Mouse (Mus musculus) intestine, postnatal 0 days (tissue): ENCODE measurements around the gene Tnfsf13. TPM values are rescaled to one million over a fixed set of nuclear protein-coding genes. Genes with fewer than 3 reads are reported as not detected.

Experiments
- ATAC-seq: fragments of 200-750 bp; cut with Nextera tagmentation; 2 replicates; pipeline ENCODE4 v1.8.0; 2017; ENCODE audit warnings: mild to moderate bottlenecking, moderate TSS enrichment, moderate library complexity
- H3K27ac ChIP-seq: fragments of 300-500 bp; sonication (generic); 2 replicates; pipeline ENCODE4 v1.5.1; 2014; ENCODE audit warnings: mild to moderate bottlenecking, low read depth, low read length, moderate library complexity
- H3K27me3 ChIP-seq: fragments of 300-500 bp; sonication (generic); replicated peaks from 2 replicates; pipeline ENCODE4 v1.6.1; 2014; ENCODE audit warnings: low read length, mixed read lengths; ENCODE audit not compliant: control insufficient read depth, insufficient read depth
- H3K36me3 ChIP-seq: fragments of 300-500 bp; sonication (generic); 2 replicates; pipeline ENCODE4 v1.6.1; 2014; ENCODE audit warnings: mild to moderate bottlenecking, moderate library complexity; ENCODE audit not compliant: control insufficient read depth, insufficient read depth
- H3K4me1 ChIP-seq: fragments of 300-500 bp; sonication (generic); replicated peaks from 2 replicates; pipeline ENCODE4 v1.6.1; 2014; ENCODE audit warnings: antibody characterized with exemption, low read length, mixed read lengths; ENCODE audit not compliant: control insufficient read depth, insufficient read depth
- H3K4me2 ChIP-seq: fragments of 300-500 bp; sonication (generic); replicated peaks from 2 replicates; pipeline ENCODE4 v1.6.1; 2014; ENCODE audit warnings: low read depth, mild to moderate bottlenecking, moderate library complexity
- H3K4me3 ChIP-seq: fragments of 300-500 bp; sonication (generic); 2 replicates; pipeline ENCODE4 v1.5.1; 2014; ENCODE audit warnings: low read depth, low read length
- H3K9ac ChIP-seq: fragments of 300-500 bp; sonication (generic); 2 replicates; pipeline ENCODE4 v1.6.1; 2014; ENCODE audit warnings: mild to moderate bottlenecking, low read depth, low read length
- H3K9me3 ChIP-seq: fragments of 300-500 bp; sonication (generic); 2 replicates; pipeline ENCODE4 v1.6.1; 2016; ENCODE audit warnings: mixed run types; ENCODE audit not compliant: control insufficient read depth
- CTCF ChIP-seq: sonication (generic); IDR thresholded peaks from 2 replicates; pipeline ENCODE4 v1.5.1; 2016; ENCODE audit warnings: low read depth, mild to moderate bottlenecking, control low read depth, antibody characterized with exemption, moderate library complexity
- WGBS: fragments of 180-500 bp; shearing (Covaris S2); extraction: QIAGEN DNeasy Blood & Tissue Kit; methylation state at CpG from one replicate; pipeline ENCODE4 v1.1.7; 2014; 5-methylcytosine and 5-hydroxymethylcytosine counted together
- polyA plus RNA-seq: library from polyadenylated mRNA; unstranded; fragments of >200 nt; fragmentation: Nextera tagmentation; extraction: Ambion mirVana; gene quantifications from 2 replicates; pipeline ENCODE4 v1.2.1, GENCODE M21; 2015

Gene Tnfsf13
- polyA plus RNA-seq, 1 experiment from 2014 or later: 1.6 TPM

DNA sequence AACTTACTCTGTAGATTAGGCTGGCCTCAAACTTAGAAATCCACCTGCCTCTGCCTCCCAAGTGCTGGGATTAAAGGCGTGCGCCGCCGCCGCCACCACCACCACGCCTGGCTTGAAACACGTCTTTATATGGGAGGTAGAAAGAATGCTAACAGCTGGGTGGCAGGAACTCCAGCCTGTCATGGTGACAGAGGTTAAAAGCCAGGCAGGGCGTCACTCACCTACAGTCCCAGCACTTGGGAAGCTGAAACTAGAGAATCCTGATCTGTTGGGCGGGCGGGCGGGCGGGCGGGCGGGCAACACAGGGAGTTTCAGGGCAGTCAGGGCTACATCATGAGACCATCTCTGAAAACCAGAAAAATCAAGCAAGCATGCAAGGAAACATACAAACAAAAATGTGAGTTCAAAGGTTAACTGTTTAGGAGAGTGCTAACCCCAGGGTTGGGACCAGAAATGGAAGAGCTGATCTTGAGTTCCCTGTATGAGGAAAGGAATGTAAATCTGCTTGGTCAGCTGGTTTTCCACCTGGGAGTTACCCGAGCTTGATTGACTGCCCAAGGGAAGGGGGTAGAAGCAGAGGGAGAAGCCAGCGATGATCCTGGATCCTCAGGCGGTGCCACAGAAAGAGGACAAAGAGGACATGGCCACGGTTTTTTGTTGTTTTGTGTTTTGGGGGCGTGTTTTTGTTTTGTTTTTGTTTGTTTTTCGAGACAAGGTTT is 27.5 kb upstream of the Tnfsf13 start:
- WGBS: 80% methylated on average over 20 of the region's 20 CpGs
- no peaks in the 10 kb centered on the region for H3K4me1 ChIP-seq
- no peak overlapping the region for H3K27ac ChIP-seq

DNA sequence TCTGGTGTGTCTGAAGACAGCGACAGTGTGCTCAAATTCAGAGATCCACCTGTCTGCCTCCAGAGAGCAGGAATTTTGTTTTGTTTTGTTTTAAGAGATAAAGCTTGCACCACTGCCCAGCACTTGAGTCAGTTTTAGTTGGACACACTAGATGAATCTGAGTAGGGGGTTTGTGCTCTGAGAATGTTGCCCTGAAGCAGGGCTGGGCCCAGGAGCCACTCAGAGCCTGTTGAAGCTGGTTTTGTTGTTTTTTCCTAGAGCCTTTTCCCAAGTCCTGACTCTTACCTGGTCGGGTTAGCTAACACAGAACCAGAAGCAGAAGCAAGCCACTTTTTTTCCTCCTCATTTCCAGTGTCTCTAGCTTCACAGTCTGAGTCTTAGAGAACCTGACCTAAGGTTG is 25.5 kb upstream of the Tnfsf13 start:
- Histone ChIP-seq H3K4me3 (no peak overlapping the region), H3K27ac (no peak overlapping the region), H3K27me3 (no peaks in the 10 kb centered on the region), H3K36me3 (no peaks in the 10 kb centered on the region), H3K9ac (no peak overlapping the region), H3K4me1 (no peaks in the 10 kb centered on the region), H3K9me3 (no peaks in the 10 kb centered on the region), H3K4me2 (no peak overlapping the region)
- no peak for TF ChIP-seq CTCF
- no peak for ATAC-seq
- WGBS: 69% methylated on average over 2 of the region's 2 CpGs

More for the DNA sequence above, 27.5 kb upstream of the Tnfsf13 start:
- TF ChIP-seq CTCF: no peak
- Histone ChIP-seq H3K27me3 (no peaks in the 10 kb centered on the region), H3K9ac (no peak overlapping the region), H3K4me3 (no peak overlapping the region), H3K9me3 (no peaks in the 10 kb centered on the region), H3K4me2 (no peak overlapping the region), H3K36me3 (no peaks in the 10 kb centered on the region)
- no peak for ATAC-seq

DNA sequence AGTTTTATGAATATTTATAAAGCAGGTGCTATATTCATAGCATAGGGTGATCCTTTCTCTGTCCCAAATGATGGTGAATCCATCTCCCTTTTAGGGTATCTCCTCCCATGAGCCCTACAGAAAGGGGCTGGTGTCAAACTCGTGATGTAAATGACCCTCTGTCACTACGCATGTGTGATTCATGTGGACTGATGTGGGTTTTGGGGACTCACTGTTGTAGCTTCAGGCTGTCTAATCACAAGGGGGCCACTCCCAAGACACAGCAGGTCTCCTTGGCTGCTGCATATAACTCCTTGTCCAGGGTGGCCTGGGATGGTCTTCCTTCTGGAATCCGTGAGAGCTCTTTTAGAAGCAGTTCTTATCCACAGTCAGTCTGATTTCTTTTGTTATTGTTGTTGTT is 24.9 kb upstream of the Tnfsf13 start:
- Histone ChIP-seq H3K4me2 (no peak overlapping the region), H3K27ac (no peak overlapping the region), H3K27me3 (no peaks in the 10 kb centered on the region), H3K4me1 (no peaks in the 10 kb centered on the region), H3K36me3 (no peaks in the 10 kb centered on the region), H3K9me3 (no peaks in the 10 kb centered on the region), H3K4me3 (no peak overlapping the region), H3K9ac (no peak overlapping the region)
- TF ChIP-seq CTCF: no peak
- ATAC-seq: no peak
- 76% methylated on average over 3 of the region's 3 CpGs for WGBS

DNA sequence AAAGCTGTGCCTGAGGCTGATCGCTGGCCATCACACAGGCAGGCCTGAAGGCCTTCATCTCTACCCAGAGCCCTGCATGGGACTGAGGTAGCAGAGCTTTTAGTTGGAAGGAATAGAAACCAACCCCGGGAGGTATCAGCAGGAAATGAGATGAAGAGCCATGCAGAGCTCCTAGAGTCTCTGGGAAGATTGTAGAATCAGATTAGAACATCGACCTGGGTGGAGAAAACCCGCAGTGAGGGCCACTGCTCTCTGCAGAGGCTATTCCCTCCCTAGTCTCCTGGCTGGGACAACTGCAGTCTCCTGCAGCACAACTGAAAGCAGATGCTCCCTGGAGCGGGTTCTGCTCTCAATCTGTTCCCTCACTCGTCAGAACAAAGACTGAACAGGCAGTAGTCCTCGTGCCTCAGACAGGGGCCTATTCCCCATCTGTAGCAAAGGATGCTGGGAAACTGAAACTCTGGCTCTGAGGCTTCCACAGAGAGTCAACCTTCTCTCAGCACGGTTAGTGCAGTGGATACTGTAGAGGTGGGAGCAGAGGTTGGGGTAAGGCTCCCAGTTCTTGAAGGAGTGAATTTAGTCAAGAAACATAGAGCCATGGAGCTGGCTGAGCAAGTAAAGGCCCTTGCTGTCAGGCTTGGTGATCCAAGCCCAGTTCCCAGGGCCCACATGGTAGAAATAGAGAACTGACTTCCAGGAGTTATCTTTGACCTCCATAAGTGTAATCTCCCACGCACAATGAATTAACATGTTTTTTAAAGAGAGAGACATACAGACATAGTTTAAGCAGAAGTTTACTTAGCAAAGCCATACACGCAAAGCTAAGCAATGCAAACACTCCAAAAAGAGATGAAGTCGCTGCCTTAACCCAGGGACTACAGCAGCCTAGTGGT is 24.2 kb upstream of the Tnfsf13 start:
- H3K4me2 ChIP-seq: no peak overlapping the region
- H3K36me3 ChIP-seq: no peaks in the 10 kb centered on the region
- no peaks in the 10 kb centered on the region for H3K27me3 ChIP-seq
- WGBS: 54% methylated on average over 11 of the region's 11 CpGs
- no peak overlapping the region for H3K4me3 ChIP-seq
- no peak overlapping the region for H3K27ac ChIP-seq
- H3K9ac ChIP-seq: no peak overlapping the region
- no peak for TF ChIP-seq CTCF
- ATAC-seq: no peak
- no peaks in the 10 kb centered on the region for H3K9me3 ChIP-seq
- H3K4me1 ChIP-seq: no peaks in the 10 kb centered on the region

DNA sequence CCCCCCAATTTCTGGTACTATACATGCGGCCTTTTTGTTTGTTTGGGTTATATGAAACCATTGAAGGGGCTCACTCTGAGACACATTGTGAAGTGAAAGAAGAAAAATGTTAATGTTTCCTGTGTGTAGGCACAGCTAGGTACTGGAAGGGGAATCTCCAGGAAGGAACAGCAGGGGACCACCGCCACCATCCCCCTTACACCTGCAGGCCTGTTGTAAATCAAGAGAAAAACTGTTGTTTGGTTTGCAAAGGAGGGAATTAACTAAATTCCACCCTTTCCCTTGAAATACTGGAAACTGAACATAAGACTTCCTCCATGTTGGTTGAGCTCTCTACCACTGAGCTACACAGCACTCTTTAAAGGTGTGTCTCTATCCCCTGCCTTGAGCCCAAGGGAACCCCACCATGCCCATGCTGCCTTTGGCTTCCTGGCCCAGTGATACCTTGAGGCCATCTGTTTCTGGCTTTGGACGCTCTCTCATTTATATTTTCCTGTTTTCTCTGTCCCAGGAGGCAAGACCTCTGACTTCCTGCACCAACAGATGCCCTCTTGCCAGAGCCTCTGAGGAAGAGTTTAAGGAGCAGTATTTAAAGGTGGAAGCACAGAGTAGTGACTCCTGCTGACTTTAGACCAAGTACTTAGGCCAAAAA is 23.2 kb upstream of the Tnfsf13 start:
- no peaks in the 10 kb centered on the region for H3K9me3 ChIP-seq
- ATAC-seq: no peak
- no peaks in the 10 kb centered on the region for H3K4me1 ChIP-seq
- H3K27me3 ChIP-seq: no peaks in the 10 kb centered on the region
- H3K9ac ChIP-seq: no peak overlapping the region
- H3K27ac ChIP-seq: no peak overlapping the region
- WGBS: 84% methylated on average over 3 of the region's 3 CpGs
- TF ChIP-seq CTCF: no peak
- no peak overlapping the region for H3K4me2 ChIP-seq
- H3K4me3 ChIP-seq: no peak overlapping the region
- no peaks in the 10 kb centered on the region for H3K36me3 ChIP-seq

DNA sequence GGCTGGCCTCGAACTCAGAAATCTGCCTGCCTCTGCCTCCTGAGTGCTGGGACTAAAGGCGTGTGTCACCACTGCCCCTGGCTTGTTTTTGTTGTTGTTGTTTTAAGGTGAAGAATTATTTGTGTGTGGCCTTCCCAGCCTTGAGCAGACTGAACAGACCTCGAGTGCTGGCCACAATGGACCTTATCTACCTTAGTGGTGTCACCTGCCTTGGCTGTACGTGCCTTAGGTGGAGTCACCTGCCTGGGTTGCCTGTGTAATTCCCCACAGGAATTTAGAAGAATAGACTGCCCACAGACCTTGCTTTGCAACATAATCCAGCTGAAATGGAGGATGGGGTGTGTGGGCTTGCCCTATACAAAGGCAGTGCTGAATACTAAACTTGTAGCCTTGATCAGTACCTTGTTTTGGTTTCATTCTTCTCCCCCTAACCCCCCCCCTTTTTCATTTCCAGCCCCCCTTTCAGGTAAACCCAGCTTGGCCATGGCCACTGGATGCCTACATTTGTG is 22.3 kb upstream of the Tnfsf13 start:
- H3K9me3 ChIP-seq: no peaks in the 10 kb centered on the region
- no peak for ATAC-seq
- no peak overlapping the region for H3K4me3 ChIP-seq
- no peak for TF ChIP-seq CTCF
- WGBS: 76% methylated on average over 4 of the region's 4 CpGs
- H3K9ac ChIP-seq: no peak overlapping the region
- no peaks in the 10 kb centered on the region for H3K4me1 ChIP-seq
- H3K4me2 ChIP-seq: no peak overlapping the region
- no peaks in the 10 kb centered on the region for H3K27me3 ChIP-seq
- no peak overlapping the region for H3K27ac ChIP-seq
- no peaks in the 10 kb centered on the region for H3K36me3 ChIP-seq
